Mouse (Mus musculus): Measurements from ENCODE around the gene Mei1. TPM values are rescaled to one million over a fixed set of nuclear protein-coding genes. Genes with fewer than 3 reads are reported as not detected.

Mei1 gene
- total and polyA plus RNA-seq, 2 experiments from 2014 or later: not detected

- no peak overlapping the region for H3K4me2 ChIP-seq (ENCODE audit: low read depth, low read length)
- H3K9me3 ChIP-seq (replicated peaks; ENCODE audit: control insufficient read depth, low read length): no peaks in the 10 kb centered on the region
- no peak overlapping the region; the same call in 1 of the 2 replicates for H3K9ac ChIP-seq (replicated peaks; ENCODE audit: low read depth, low read length)
- ATAC-seq (ENCODE audit: insufficient read depth, low read depth): no peak
- peak; percentile 65 for DNase-seq (ENCODE audit: low spot score)
- TF ChIP-seq EP300 (IDR thresholded peaks at IDR 0.05; ENCODE audit: low read depth): no peak
- peak; percentile 82 for TF ChIP-seq CTCF (IDR thresholded peaks at IDR 0.05; ENCODE audit: low read depth)
- H3K27ac ChIP-seq (ENCODE audit: low read depth): no peak overlapping the region
- H3K4me1 ChIP-seq (ENCODE audit: control insufficient read depth, insufficient read depth): no peaks in the 10 kb centered on the region
- no peak overlapping the region for H3K4me3 ChIP-seq (ENCODE audit: low read depth, low read length)
- H3K27me3 ChIP-seq (ENCODE audit: control insufficient read depth, insufficient read depth, low read length): peaks cover 60% of the 10 kb centered on the region
- 8% methylated on average over 7 of the region's 7 CpGs for WGBS
- no peaks in the 10 kb centered on the region for H3K36me3 ChIP-seq (replicated peaks; ENCODE audit: control insufficient read depth, insufficient read depth, low read length)
These were observed 4.3 kb upstream of the Mei1 start for GRCm38 (mm10) chr15:82065511-82065910.

GRCm38 (mm10) chr15:82071816-82072469, 2.1 kb downstream of the Mei1 start:
- Histone ChIP-seq H3K27ac (ENCODE audit: low read depth) (no peak overlapping the region), H3K4me2 (ENCODE audit: low read depth, low read length) (no peak overlapping the region), H3K27me3 (ENCODE audit: control insufficient read depth, insufficient read depth, low read length) (peaks cover 34% of the 10 kb centered on the region), H3K4me3 (ENCODE audit: low read depth, low read length) (no peak overlapping the region), H3K9me3 (replicated peaks; ENCODE audit: control insufficient read depth, low read length) (no peaks in the 10 kb centered on the region), H3K9ac (replicated peaks; ENCODE audit: low read depth, low read length) (no peak overlapping the region), H3K36me3 (replicated peaks; ENCODE audit: control insufficient read depth, insufficient read depth, low read length) (no peaks in the 10 kb centered on the region), H3K4me1 (ENCODE audit: control insufficient read depth, insufficient read depth) (no peaks in the 10 kb centered on the region)
- TF ChIP-seq EP300 (IDR thresholded peaks at IDR 0.05; ENCODE audit: low read depth) (no peak), CTCF (IDR thresholded peaks at IDR 0.05; ENCODE audit: low read depth) (no peak)
- DNase-seq (ENCODE audit: low spot score) (no peak), ATAC-seq (ENCODE audit: insufficient read depth, low read depth) (no peak)
- WGBS: 83% methylated on average over 26 of the region's 26 CpGs

GRCm38 (mm10) chr15:82073490-82073889, 3.7 kb downstream of the Mei1 start:
- no peaks in the 10 kb centered on the region for H3K36me3 ChIP-seq (replicated peaks; ENCODE audit: control insufficient read depth, insufficient read depth, low read length)
- H3K27me3 ChIP-seq (ENCODE audit: control insufficient read depth, insufficient read depth, low read length): peaks cover 33% of the 10 kb centered on the region
- no peak for TF ChIP-seq EP300 (IDR thresholded peaks at IDR 0.05; ENCODE audit: low read depth)
- no peak for TF ChIP-seq CTCF (IDR thresholded peaks at IDR 0.05; ENCODE audit: low read depth)
- 64% methylated on average over 7 of the region's 7 CpGs for WGBS
- no peak overlapping the region for H3K4me2 ChIP-seq (ENCODE audit: low read depth, low read length)
- no peaks in the 10 kb centered on the region for H3K9me3 ChIP-seq (replicated peaks; ENCODE audit: control insufficient read depth, low read length)
- no peak for DNase-seq (ENCODE audit: low spot score)
- no peaks in the 10 kb centered on the region for H3K4me1 ChIP-seq (ENCODE audit: control insufficient read depth, insufficient read depth)
- no peak for ATAC-seq (ENCODE audit: insufficient read depth, low read depth)
- no peak overlapping the region for H3K9ac ChIP-seq (replicated peaks; ENCODE audit: low read depth, low read length)
- H3K4me3 ChIP-seq (ENCODE audit: low read depth, low read length): no peak overlapping the region
- H3K27ac ChIP-seq (ENCODE audit: low read depth): no peak overlapping the region

- TF ChIP-seq EP300 (IDR thresholded peaks at IDR 0.05; ENCODE audit: low read depth): no peak
- TF ChIP-seq CTCF (IDR thresholded peaks at IDR 0.05; ENCODE audit: low read depth): no peak
- 47% methylated on average over 10 of the region's 10 CpGs for WGBS
- H3K4me1 ChIP-seq (ENCODE audit: control insufficient read depth, insufficient read depth): no peaks in the 10 kb centered on the region
- H3K9me3 ChIP-seq (replicated peaks; ENCODE audit: control insufficient read depth, low read length): no peaks in the 10 kb centered on the region
- H3K9ac ChIP-seq (replicated peaks; ENCODE audit: low read depth, low read length): no peak overlapping the region
- no peak overlapping the region for H3K4me3 ChIP-seq (ENCODE audit: low read depth, low read length)
- DNase-seq (ENCODE audit: low spot score): no peak
- H3K4me2 ChIP-seq (ENCODE audit: low read depth, low read length): no peak overlapping the region
- no peaks in the 10 kb centered on the region for H3K27me3 ChIP-seq (ENCODE audit: control insufficient read depth, insufficient read depth, low read length)
- no peaks in the 10 kb centered on the region for H3K36me3 ChIP-seq (replicated peaks; ENCODE audit: control insufficient read depth, insufficient read depth, low read length)
- no peak overlapping the region for H3K27ac ChIP-seq (ENCODE audit: low read depth)
- ATAC-seq (ENCODE audit: insufficient read depth, low read depth): no peak
These were observed 10.1 kb downstream of the Mei1 start for GRCm38 (mm10) chr15:82079883-82080282.

GRCm38 (mm10) chr15:82081161-82081560, 11.4 kb downstream of the Mei1 start:
- Histone ChIP-seq H3K9me3 (replicated peaks; ENCODE audit: control insufficient read depth, low read length) (no peaks in the 10 kb centered on the region), H3K36me3 (replicated peaks; ENCODE audit: control insufficient read depth, insufficient read depth, low read length) (no peaks in the 10 kb centered on the region), H3K4me2 (ENCODE audit: low read depth, low read length) (no peak overlapping the region), H3K4me1 (ENCODE audit: control insufficient read depth, insufficient read depth) (no peaks in the 10 kb centered on the region), H3K27ac (ENCODE audit: low read depth) (no peak overlapping the region), H3K27me3 (ENCODE audit: control insufficient read depth, insufficient read depth, low read length) (no peaks in the 10 kb centered on the region), H3K9ac (replicated peaks; ENCODE audit: low read depth, low read length) (no peak overlapping the region), H3K4me3 (ENCODE audit: low read depth, low read length) (no peak overlapping the region)
- 28% methylated on average over 7 of the region's 7 CpGs for WGBS
- TF ChIP-seq EP300 (IDR thresholded peaks at IDR 0.05; ENCODE audit: low read depth): no peak
- TF ChIP-seq CTCF (IDR thresholded peaks at IDR 0.05; ENCODE audit: low read depth): peak; percentile 37
- no peak for DNase-seq (ENCODE audit: low spot score)
- ATAC-seq (ENCODE audit: insufficient read depth, low read depth): no peak

- Histone ChIP-seq H3K27ac (ENCODE audit: low read depth) (no peak overlapping the region), H3K9me3 (replicated peaks; ENCODE audit: control insufficient read depth, low read length) (no peaks in the 10 kb centered on the region), H3K27me3 (ENCODE audit: control insufficient read depth, insufficient read depth, low read length) (0 out of 2 replicates have a peak, but pooled peaks cover 3% of the 10 kb centered on the region), H3K4me1 (ENCODE audit: control insufficient read depth, insufficient read depth) (no peaks in the 10 kb centered on the region), H3K9ac (replicated peaks; ENCODE audit: low read depth, low read length) (no peak overlapping the region), H3K4me3 (ENCODE audit: low read depth, low read length) (no peak overlapping the region), H3K36me3 (replicated peaks; ENCODE audit: control insufficient read depth, insufficient read depth, low read length) (no peaks in the 10 kb centered on the region), H3K4me2 (ENCODE audit: low read depth, low read length) (no peak overlapping the region)
- no peak for ATAC-seq (ENCODE audit: insufficient read depth, low read depth)
- WGBS: 58% methylated on average over 9 of the region's 9 CpGs
- TF ChIP-seq EP300 (IDR thresholded peaks at IDR 0.05; ENCODE audit: low read depth) (no peak), CTCF (IDR thresholded peaks at IDR 0.05; ENCODE audit: low read depth) (no peak)
- DNase-seq (ENCODE audit: low spot score): no peak
These were observed 15.8 kb downstream of the Mei1 start for GRCm38 (mm10) chr15:82085606-82086005.

Measured in heart, postnatal 0 days (tissue).